Mouse (Mus musculus): ENCODE results near the gene Tnxb.
"Not testable (repeated sequence)": the region's sequence is repeated elsewhere in the genome, so short reads cannot be mapped to it uniquely, and the experiment has no call there.

DNA sequence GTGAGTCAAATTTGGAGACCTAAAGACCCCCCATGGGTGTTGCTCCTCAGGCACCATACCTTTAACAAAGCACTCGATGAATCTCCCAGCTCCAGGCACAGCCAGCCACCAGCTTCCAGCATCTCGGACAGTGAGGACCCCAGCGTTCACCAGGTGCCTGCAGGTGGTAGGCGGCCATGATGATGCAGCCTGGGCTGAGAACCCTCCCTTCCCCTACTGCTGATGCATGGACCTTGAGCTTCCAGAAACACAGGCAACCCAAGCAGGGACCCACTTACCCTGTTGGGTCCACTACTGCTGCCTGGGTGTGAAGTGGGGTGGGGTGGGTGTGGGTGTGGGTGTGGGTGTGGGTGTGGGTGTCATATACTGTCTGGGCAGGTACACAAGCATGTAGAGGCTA lies 74.8 kb downstream of the Tnxb start:
- TF ChIP-seq CTCF (conservative IDR thresholded peaks at IDR 0.05; ENCODE audit: low read length); POU5F1 (IDR thresholded peaks at IDR 0.05; ENCODE audit: borderline replicate concordance, low read length); NANOG (IDR thresholded peaks at IDR 0.05; ENCODE audit: borderline replicate concordance, low read length): not testable (repeated sequence)

Data from E14TG2a.4 (cell line).